Mouse (Mus musculus) hindbrain, embryonic 16.5 days (tissue): ENCODE results near the gene Proser3. TPM values are rescaled to one million over a fixed set of nuclear protein-coding genes. Genes with fewer than 3 reads are reported as not detected.
A peak's percentile ranks its signal among the peaks of the same experiment; 100 is the strongest.

ENCODE experiments used
- ATAC-seq: fragments of 200-750 bp; cut with Nextera tagmentation; 2 replicates; pipeline ENCODE4 v1.8.0; 2017; ENCODE audit warnings: moderate TSS enrichment, moderate library complexity
- H3K27ac ChIP-seq: fragments of 300-500 bp; sonication (generic); 2 replicates; pipeline ENCODE4 v1.5.1; 2014; ENCODE audit warnings: low read depth, mild to moderate bottlenecking, control low read depth, low read length, moderate library complexity
- H3K27me3 ChIP-seq: fragments of 300-500 bp; sonication (generic); replicated peaks from 2 replicates; pipeline ENCODE4 v1.6.1; 2014; ENCODE audit warnings: low read length; ENCODE audit not compliant: control insufficient read depth, insufficient read depth
- H3K36me3 ChIP-seq: fragments of 300-500 bp; sonication (generic); 2 replicates; pipeline ENCODE4 v1.6.1; 2014; ENCODE audit warnings: mild to moderate bottlenecking, low read length, moderate library complexity, mixed read lengths; ENCODE audit not compliant: control insufficient read depth, insufficient read depth
- H3K4me1 ChIP-seq: fragments of 300-500 bp; sonication (generic); 2 replicates; pipeline ENCODE4 v1.6.1; 2014; ENCODE audit warnings: low read depth, low read length; ENCODE audit not compliant: control insufficient read depth, insufficient read depth
- H3K4me2 ChIP-seq: fragments of 300-500 bp; sonication (generic); 2 replicates; pipeline ENCODE4 v1.6.1; 2014; ENCODE audit warnings: mild to moderate bottlenecking, low read length, control low read depth, moderate library complexity
- H3K4me3 ChIP-seq: fragments of 300-500 bp; sonication (generic); 2 replicates; pipeline ENCODE4 v1.5.1; 2014; ENCODE audit warnings: mild to moderate bottlenecking, low read length, control low read depth, moderate library complexity
- H3K9ac ChIP-seq: fragments of 300-500 bp; sonication (generic); 2 replicates; pipeline ENCODE4 v1.6.1; 2014; ENCODE audit warnings: low read depth, mild to moderate bottlenecking, control low read depth, low read length, moderate library complexity
- H3K9me3 ChIP-seq: fragments of 300-500 bp; sonication (generic); 2 replicates; pipeline ENCODE4 v1.6.1; 2014; ENCODE audit warnings: mild to moderate bottlenecking, low read length, moderate library complexity; ENCODE audit not compliant: control insufficient read depth
- WGBS: fragments of 180-500 bp; shearing (Covaris S2); extraction: QIAGEN DNeasy Blood & Tissue Kit; methylation state at CpG from one replicate; pipeline ENCODE4 v1.1.7; 2014; 5-methylcytosine and 5-hydroxymethylcytosine counted together
- polyA plus RNA-seq: library from polyadenylated mRNA; unstranded; fragments of >200 nt; fragmentation: Nextera tagmentation; extraction: Ambion mirVana; gene quantifications from 2 replicates; pipeline ENCODE4 v1.2.1, GENCODE M21; 2015

The Proser3 gene
- polyA plus RNA-seq: 6.8 and 7.5 TPM in 2 replicates

DNA sequence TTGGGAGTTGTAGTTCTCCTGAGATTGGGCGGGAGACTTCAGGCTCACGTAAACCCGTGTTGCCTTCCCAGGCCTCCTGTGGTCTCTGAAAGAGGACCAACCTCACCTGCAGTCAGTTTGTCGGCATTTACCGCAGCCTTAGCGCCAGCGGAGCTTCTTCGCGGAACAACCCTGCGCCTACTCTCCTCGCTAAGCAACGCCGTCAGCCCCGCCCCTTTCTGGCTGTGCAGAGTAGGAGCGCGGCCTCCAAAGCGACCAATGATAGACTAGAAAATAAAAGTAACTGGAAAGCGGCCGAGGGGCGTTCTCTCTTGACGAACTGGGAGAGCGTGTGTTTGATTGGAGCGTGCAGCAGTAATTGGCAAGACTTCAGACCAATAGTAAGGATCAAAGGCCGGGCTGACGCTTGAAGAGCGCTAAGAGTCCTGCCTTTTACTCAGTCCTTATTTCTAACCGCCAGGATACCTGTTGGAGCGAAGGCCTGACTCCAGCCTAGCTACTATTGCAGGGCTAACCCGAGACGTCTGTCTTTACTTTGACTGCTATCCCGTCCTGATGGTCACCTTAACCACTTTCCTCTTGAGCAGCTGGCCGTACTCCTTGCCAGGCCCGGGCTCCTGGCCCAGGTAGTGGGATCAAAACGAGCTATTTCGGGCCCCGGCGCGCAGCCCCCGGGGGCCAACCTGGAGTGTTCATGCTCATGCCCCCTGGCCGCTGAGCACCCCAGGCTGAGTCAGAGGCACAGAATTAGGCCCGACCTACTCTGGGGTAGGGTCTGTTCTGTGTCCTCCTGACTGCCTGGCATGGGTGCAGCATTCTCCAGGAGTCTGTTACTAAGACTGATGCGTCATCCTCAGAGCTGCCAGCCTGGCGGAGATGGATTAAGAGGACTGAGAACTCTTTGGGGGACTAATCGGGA lies at the start of gene Proser3, which contains the start of gene Hspb6:
Gene Proser3, minus strand, starts transcription at position 198 of the 919 bp plus-strand sequence.
Gene Hspb6, plus strand, starts transcription at position 77 of the 919 bp plus-strand sequence.
- Histone ChIP-seq H3K9ac (peak within 1 kb of the TSS; percentile 65), H3K4me2 (peak within 1 kb of the TSS; percentile 91), H3K9me3 (no peaks in the 10 kb centered on the region), H3K36me3 (peaks cover 23% of the 10 kb centered on the region), H3K4me1 (peaks cover 14% of the 10 kb centered on the region), H3K27ac (peak within 1 kb of the TSS; percentile 89), H3K4me3 (peak within 1 kb of the TSS; percentile 55), H3K27me3 (no peaks in the 10 kb centered on the region)
- ATAC-seq: peak; percentile 96
- WGBS: under 1% methylated on average over 44 of the region's 44 CpGs

DNA sequence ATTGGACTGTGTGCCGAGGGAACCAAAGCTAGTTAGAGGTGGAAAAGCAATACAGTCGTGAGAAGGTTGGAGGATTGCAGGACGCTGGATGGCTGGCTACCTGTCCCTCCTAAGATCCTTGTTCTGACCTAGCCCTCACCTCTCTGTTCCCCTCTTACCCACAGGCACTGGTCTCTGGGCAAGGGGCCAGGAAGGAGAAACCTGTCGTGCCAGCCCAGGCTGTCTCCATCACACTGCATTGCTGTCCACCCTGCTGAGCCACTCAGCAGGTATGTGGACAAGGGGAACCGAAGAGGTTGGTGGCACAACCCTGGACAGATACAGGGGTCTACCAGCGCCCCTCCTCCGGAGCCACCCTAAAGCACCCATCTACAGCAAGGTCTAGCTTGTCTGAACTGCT lies 48.6 kb upstream of the Proser3 start:
- WGBS: 66% methylated on average over 7 of the region's 7 CpGs
- no peak overlapping the region for H3K9ac ChIP-seq
- no peak overlapping the region for H3K4me3 ChIP-seq
- ATAC-seq: 0 out of 2 replicates have a peak, but pooled peaks have one; percentile 3
- no peak overlapping the region; the same call in 1 of the 2 replicates for H3K27ac ChIP-seq
- H3K9me3 ChIP-seq: no peaks in the 10 kb centered on the region
- H3K4me2 ChIP-seq: peak overlapping the region; percentile 53; the same call in 1 of the 2 replicates
- no peaks in the 10 kb centered on the region for H3K36me3 ChIP-seq
- H3K27me3 ChIP-seq: no peaks in the 10 kb centered on the region
- peaks cover 11% of the 10 kb centered on the region for H3K4me1 ChIP-seq

DNA sequence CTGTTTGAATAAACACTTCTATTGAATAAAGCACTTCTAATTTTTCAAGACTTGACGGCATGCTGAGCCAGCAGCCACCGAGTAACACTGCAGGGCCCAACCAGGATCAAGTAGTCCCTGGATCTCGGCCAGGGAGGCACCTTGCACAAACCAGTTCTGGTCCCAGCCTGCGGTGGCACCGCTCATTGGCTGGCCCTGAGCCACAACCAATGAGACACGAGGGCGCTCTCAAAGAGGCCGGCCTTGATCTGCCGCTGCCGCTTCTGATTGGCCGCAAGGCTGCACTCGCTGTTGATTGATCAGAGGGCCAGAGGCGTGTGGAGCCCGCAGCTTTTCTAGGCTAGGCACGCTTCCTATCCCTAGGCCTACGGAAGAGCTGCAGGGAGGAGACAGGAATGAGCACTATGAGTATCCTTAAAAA lies 47.8 kb upstream of the Proser3 start:
- Histone ChIP-seq H3K4me1 (peaks cover 11% of the 10 kb centered on the region), H3K9me3 (no peaks in the 10 kb centered on the region), H3K4me2 (peak overlapping the region; percentile 53), H3K36me3 (no peaks in the 10 kb centered on the region), H3K27me3 (no peaks in the 10 kb centered on the region), H3K9ac (0 out of 2 replicates have a peak overlapping the region, but pooled peaks have one; percentile 11), H3K27ac (peak overlapping the region; percentile 37; the same call in 1 of the 2 replicates), H3K4me3 (peak overlapping the region; percentile 27)
- 2% methylated on average over 16 of the region's 16 CpGs for WGBS
- peak; percentile 99 for ATAC-seq

DNA sequence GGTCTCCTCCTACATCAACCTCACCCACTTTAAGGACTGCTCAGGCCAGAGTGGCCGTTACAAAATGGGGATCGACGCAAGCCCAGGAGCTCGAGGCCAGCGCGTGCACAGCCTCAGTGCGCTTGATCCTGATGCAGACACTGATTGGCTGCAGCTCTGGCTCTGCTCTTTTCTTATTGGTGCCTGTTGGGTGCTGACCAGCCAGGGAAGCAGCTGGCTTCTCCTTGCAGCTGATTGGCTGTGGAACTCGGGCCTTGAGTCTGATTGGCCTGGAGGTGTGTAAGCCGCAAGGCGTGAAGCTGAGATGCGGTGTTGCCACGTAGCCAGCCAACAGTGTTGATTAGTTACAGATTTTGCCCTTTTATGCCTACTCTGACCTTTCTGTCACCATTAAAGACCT lies 46.7 kb upstream of the Proser3 start, which contains the start of gene Zbtb32:
Gene Zbtb32, minus strand, starts transcription at position 124 of the 400 bp plus-strand sequence.
- peak within 1 kb of the TSS; percentile 37; the same call in 1 of the 2 replicates for H3K27ac ChIP-seq
- 90% methylated on average over 12 of the region's 12 CpGs for WGBS
- peak within 1 kb of the TSS; percentile 27 for H3K4me3 ChIP-seq

DNA sequence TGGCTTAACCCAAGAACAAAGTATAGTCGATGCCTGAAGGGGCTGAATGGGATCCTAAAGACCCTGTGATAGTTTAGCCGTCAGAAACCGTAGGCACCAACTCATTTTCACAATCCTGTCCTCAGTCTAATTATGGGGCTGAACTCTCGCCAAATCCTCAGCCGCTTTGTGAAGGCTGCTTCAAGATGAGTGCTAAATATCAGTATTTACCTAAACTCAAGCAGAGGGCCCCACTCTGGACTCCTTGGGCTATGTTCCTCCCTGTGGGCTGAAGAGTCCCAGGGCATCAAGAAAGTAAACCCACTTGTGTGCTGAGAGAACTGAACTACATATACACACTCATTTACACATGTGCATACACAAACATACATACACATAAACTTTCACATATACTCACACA lies 44.7 kb upstream of the Proser3 start:
- Histone ChIP-seq H3K9me3 (no peaks in the 10 kb centered on the region), H3K9ac (no peak overlapping the region), H3K27me3 (no peaks in the 10 kb centered on the region), H3K4me3 (no peak overlapping the region), H3K36me3 (no peaks in the 10 kb centered on the region), H3K4me2 (no peak overlapping the region), H3K4me1 (peaks cover 11% of the 10 kb centered on the region), H3K27ac (no peak overlapping the region)
- WGBS: 74% methylated on average over 5 of the region's 5 CpGs
- ATAC-seq: no peak

More for the DNA sequence above, 46.7 kb upstream of the Proser3 start, which contains the start of gene Zbtb32:
- Histone ChIP-seq H3K4me2 (peak within 1 kb of the TSS; percentile 53), H3K4me1 (peaks cover 11% of the 10 kb centered on the region), H3K36me3 (no peaks in the 10 kb centered on the region), H3K27me3 (no peaks in the 10 kb centered on the region), H3K9me3 (no peaks in the 10 kb centered on the region), H3K9ac (0 out of 2 replicates have a peak within 1 kb of the TSS, but pooled peaks have one; percentile 11)
- no peak for ATAC-seq

DNA sequence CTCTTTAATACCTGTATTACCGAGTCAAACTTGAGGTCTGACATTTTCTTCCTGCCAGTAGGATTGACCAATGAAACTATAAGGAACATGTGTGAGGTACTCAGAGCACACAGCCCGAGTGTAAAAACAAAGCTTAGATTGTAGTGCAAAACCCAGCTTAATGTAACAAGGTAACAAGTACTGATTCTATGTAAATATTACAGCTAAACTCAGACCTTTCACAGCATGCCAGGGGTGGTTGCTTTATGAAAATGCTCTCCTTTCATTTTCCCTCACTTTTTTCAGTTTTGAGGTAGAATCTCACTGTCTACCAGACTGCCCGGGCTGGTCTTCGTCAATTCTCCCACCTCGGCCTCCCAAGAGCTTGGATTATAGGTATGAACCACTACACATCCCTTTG lies 44.0 kb upstream of the Proser3 start:
- no peak overlapping the region for H3K4me2 ChIP-seq
- WGBS: 87% methylated on average over 5 of the region's 5 CpGs
- no peak overlapping the region for H3K9ac ChIP-seq
- no peaks in the 10 kb centered on the region for H3K27me3 ChIP-seq
- peaks cover 11% of the 10 kb centered on the region for H3K4me1 ChIP-seq
- no peaks in the 10 kb centered on the region for H3K9me3 ChIP-seq
- no peak overlapping the region for H3K4me3 ChIP-seq
- H3K27ac ChIP-seq: no peak overlapping the region
- no peaks in the 10 kb centered on the region for H3K36me3 ChIP-seq
- ATAC-seq: no peak

DNA sequence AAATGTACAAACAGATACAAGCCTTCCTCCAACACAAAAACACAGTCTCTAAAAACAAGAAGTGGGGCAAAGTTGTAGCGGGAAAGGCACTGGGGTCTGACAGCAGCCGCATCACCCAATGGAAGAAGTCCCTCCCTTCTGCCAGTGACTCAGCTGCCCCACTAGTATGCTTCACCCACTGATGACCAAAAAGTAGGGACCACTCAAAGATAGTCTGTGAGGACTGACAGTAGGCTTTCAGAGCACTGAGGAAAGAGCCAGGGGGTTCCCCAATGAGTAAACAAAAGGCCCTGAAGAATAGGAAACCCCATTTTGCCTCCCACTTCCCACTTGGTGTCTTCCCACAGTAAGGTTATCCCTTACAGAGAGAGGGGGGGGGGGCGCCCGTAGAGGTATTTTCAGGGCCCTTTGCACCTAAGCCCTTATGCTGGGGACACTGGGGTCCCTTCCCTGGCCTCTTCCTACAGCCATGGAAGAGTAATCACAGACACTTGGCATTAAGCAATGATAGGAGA lies 42.5 kb upstream of the Proser3 start:
- H3K27ac ChIP-seq: no peak overlapping the region
- no peak for ATAC-seq
- H3K4me3 ChIP-seq: no peak overlapping the region
- 58% methylated on average over 4 of the region's 4 CpGs for WGBS
- H3K4me1 ChIP-seq: peaks cover 7% of the 10 kb centered on the region
- H3K36me3 ChIP-seq: no peaks in the 10 kb centered on the region
- no peak overlapping the region for H3K4me2 ChIP-seq
- no peak overlapping the region for H3K9ac ChIP-seq
- no peaks in the 10 kb centered on the region for H3K27me3 ChIP-seq
- no peaks in the 10 kb centered on the region for H3K9me3 ChIP-seq

DNA sequence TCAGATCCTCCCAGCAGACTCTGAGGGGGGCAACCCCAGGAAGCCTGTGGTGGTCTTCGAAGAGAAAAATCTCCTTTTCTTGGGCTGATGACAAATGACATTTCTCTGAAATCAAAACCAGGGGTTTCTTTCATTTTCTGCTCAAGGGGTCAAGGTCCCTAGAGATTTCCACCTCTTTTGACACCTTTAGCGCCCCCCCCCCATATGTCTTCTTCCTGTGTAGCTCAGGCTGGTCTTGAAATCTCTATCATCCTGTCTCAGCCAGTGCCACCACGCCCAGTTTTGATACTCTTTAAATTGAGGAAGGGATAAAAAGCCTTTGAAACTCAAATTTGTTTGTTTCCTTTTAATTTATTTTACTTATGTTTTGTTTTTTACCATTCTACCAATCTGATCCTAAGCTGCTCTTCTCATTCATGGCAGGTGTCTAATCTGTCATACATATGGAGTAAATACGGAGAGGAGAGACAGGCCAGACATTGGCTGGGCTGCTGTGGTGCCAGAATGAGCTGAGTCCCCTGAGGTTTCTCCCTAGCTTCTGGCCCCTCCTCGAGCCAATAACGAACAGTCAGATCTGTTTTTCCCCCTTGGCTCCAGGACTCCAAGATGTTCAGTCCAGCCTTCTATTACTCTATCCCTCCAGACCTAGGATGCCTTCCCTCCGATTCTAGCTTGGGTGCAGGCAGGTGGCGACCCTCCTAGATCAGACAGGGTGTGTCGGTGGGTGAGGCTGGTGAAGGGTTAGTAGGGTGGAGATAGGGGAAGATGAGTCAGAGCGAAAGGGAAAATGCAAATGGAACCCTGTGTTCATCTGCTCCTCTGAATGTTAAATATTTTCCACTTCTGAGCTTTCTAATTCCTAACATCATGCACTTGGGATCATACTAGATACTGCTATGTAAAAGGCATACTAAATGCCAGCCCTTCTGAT lies 41.7 kb upstream of the Proser3 start:
- Histone ChIP-seq H3K27ac (no peak overlapping the region), H3K4me1 (peaks cover 6% of the 10 kb centered on the region), H3K9ac (no peak overlapping the region), H3K27me3 (no peaks in the 10 kb centered on the region), H3K36me3 (no peaks in the 10 kb centered on the region), H3K9me3 (no peaks in the 10 kb centered on the region), H3K4me2 (no peak overlapping the region), H3K4me3 (no peak overlapping the region)
- WGBS: 71% methylated on average over 10 of the region's 10 CpGs
- ATAC-seq: no peak
